In genomic region chr4:134157558-134157957, GRCm38 (mm10) we compare ENCODE assay signal across 35 mouse cellular contexts. TPM values are rescaled to one million over a fixed set of nuclear protein-coding genes. Genes with fewer than 3 reads are reported as not detected.
A peak's percentile ranks its signal among the peaks of the same experiment; 100 is the strongest.
DNase-seq lines count a peak whose midpoint lies in the region; ATAC-seq and TF ChIP-seq lines count a peak whose summit lies in the region.
"Had no signal": no experiment of that assay in that cellular context is flagged by ENCODE, and none has a peak within 500 bp of the region (broad histone marks: within the 10 kb centered on the region; RNA-seq: fewer than 3 reads in every experiment).

No protein-coding gene starts in this region.

- H3K4me3 ChIP-seq in gastrocnemius, adult 2 months: no peak overlapping the region; the same call in 1 of the 2 replicates
- H3K4me3 ChIP-seq in heart, embryonic 15.5 days: no peak overlapping the region
- H3K4me3 ChIP-seq in heart, embryonic 11.5 days (ENCODE audit: low read depth, low read length): no peak overlapping the region
- no peak overlapping the region for H3K4me3 ChIP-seq in spleen, adult 2 months (ENCODE audit: extremely low read depth, insufficient read depth, insufficient read length)
- no peak overlapping the region for H3K4me3 ChIP-seq in hindbrain, embryonic 11.5 days (ENCODE audit: low read depth, low read length)
- H3K4me3 ChIP-seq: forebrain, embryonic 13.5 days; hindbrain, embryonic 12.5 days; liver, embryonic 15.5 days; stomach, embryonic 15.5 days had no signal

- no peak for DNase-seq in gastrocnemius, adult 2 months
- no peak for DNase-seq in gastrocnemius, postnatal 25 days
- DNase-seq in spleen, adult 2 months (ENCODE audit: low read depth in 1 of 2, low spot score in 2 of 2): no peak
- DNase-seq in spleen, adult 18-20 months: no peak
- DNase-seq in hindbrain, embryonic 11.5 days (ENCODE audit: low spot score): no peak
- DNase-seq in Muller cell, postnatal 12 days (ENCODE audit: inconsistent ontology term): no peak
- DNase-seq: adrenal gland, postnatal 14 days; cerebellum, adult 11-12 months; cerebellum, adult 9-11 months; gastrocnemius, postnatal 14 days; kidney, adult 8-10 months; liver; lung, embryonic 14.5 days; lung, postnatal 14 days; midbrain, embryonic 14.5 days; right cerebral cortex, adult 18-20 months; thymus, postnatal 14 days had no signal

- 68% methylated on average over 2 of the region's 2 CpGs for WGBS in heart, embryonic 15.5 days
- 65% methylated on average over 2 of the region's 2 CpGs for WGBS in heart, embryonic 11.5 days (ENCODE audit: insufficient replicate concordance)
- 91% methylated on average over 2 of the region's 2 CpGs for WGBS in spleen, adult 2 months
- WGBS in hindbrain, embryonic 11.5 days: 91% methylated on average over 2 of the region's 2 CpGs

- peaks cover 12% of the 10 kb centered on the region; the same call in 1 of the 2 replicates for H3K36me3 ChIP-seq in heart, embryonic 15.5 days
- 0 out of 2 replicates have a peak, but pooled peaks cover 6% of the 10 kb centered on the region for H3K36me3 ChIP-seq in heart, embryonic 11.5 days (ENCODE audit: control insufficient read depth, insufficient read depth, low read length)
- no peaks in the 10 kb centered on the region for H3K36me3 ChIP-seq in spleen, adult 2 months (ENCODE audit: control insufficient read depth, insufficient read depth, low read length)
- H3K36me3 ChIP-seq in hindbrain, embryonic 11.5 days (ENCODE audit: control insufficient read depth, insufficient read depth, low read length): peaks cover 6% of the 10 kb centered on the region; the same call in 1 of the 2 replicates
- H3K36me3 ChIP-seq: stomach, embryonic 15.5 days had no signal

- ATAC-seq in heart, embryonic 15.5 days (replicated peaks; ENCODE audit: insufficient number of reproducible peaks, insufficient read depth, low FRiP score, low read depth): no peak
- no peak for ATAC-seq in heart, embryonic 11.5 days (replicated peaks; ENCODE audit: insufficient number of reproducible peaks, low FRiP score, low TSS enrichment)
- ATAC-seq in hindbrain, embryonic 11.5 days (ENCODE audit: low FRiP score): no peak
- ATAC-seq: forebrain, embryonic 13.5 days; intestine, embryonic 16.5 days had no signal

- intact Hi-C loops in gastrocnemius, adult 2 months (cut with DNase I): no loop called here

- H3K27me3 ChIP-seq in heart, embryonic 15.5 days: no peaks in the 10 kb centered on the region
- H3K27me3 ChIP-seq in heart, embryonic 11.5 days (ENCODE audit: control insufficient read depth, insufficient read depth, low read length): no peaks in the 10 kb centered on the region
- no peaks in the 10 kb centered on the region for H3K27me3 ChIP-seq in spleen, adult 2 months (ENCODE audit: control insufficient read depth, insufficient read depth, low read length)
- H3K27me3 ChIP-seq in hindbrain, embryonic 11.5 days (ENCODE audit: control insufficient read depth, insufficient read depth, low read length): no peaks in the 10 kb centered on the region
- H3K27me3 ChIP-seq: forebrain, embryonic 13.5 days; hindbrain, embryonic 12.5 days; liver, embryonic 15.5 days; stomach, embryonic 15.5 days had no signal

- H3K4me2 ChIP-seq in heart, embryonic 15.5 days: no peak overlapping the region
- H3K4me2 ChIP-seq in heart, embryonic 11.5 days: no peak overlapping the region
- H3K4me2 ChIP-seq in hindbrain, embryonic 11.5 days (replicated peaks; ENCODE audit: low read depth, low read length): no peak overlapping the region
- H3K4me2 ChIP-seq: forebrain, embryonic 13.5 days; hindbrain, embryonic 12.5 days; liver, embryonic 15.5 days; lung, embryonic 14.5 days; stomach, embryonic 15.5 days had no signal

- TF ChIP-seq CTCF in gastrocnemius, adult 2 months (IDR thresholded peaks at IDR 0.05): no peak
- TF ChIP-seq CTCF in spleen, adult 2 months (IDR thresholded peaks at IDR 0.05; ENCODE audit: extremely low read depth, insufficient read depth, insufficient read length, insufficient replicate concordance): no peak

- no peak for TF ChIP-seq POLR2A in spleen, adult 2 months (IDR thresholded peaks at IDR 0.05; ENCODE audit: low read depth, low read length)

- H3K9me3 ChIP-seq in heart, embryonic 15.5 days (replicated peaks): no peaks in the 10 kb centered on the region
- no peaks in the 10 kb centered on the region for H3K9me3 ChIP-seq in heart, embryonic 11.5 days (replicated peaks; ENCODE audit: control insufficient read depth, low read length)
- no peaks in the 10 kb centered on the region for H3K9me3 ChIP-seq in hindbrain, embryonic 11.5 days (ENCODE audit: control insufficient read depth, low read length)
- H3K9me3 ChIP-seq: forebrain, embryonic 13.5 days; hindbrain, embryonic 12.5 days; liver, embryonic 15.5 days; stomach, embryonic 15.5 days had no signal

- H3K4me1 ChIP-seq in heart, embryonic 15.5 days (replicated peaks): peaks cover 22% of the 10 kb centered on the region
- H3K4me1 ChIP-seq in heart, embryonic 11.5 days (ENCODE audit: control insufficient read depth, insufficient read depth, low read length): peaks cover 8% of the 10 kb centered on the region; the same call in 1 of the 2 replicates
- H3K4me1 ChIP-seq in spleen, adult 2 months (ENCODE audit: control insufficient read depth, insufficient read depth, insufficient read length): peaks cover 12% of the 10 kb centered on the region
- H3K4me1 ChIP-seq in hindbrain, embryonic 11.5 days (replicated peaks; ENCODE audit: control insufficient read depth, insufficient read depth, low read length): no peaks in the 10 kb centered on the region
- H3K4me1 ChIP-seq: forebrain, embryonic 13.5 days; hindbrain, embryonic 12.5 days had no signal

- H3K9ac ChIP-seq in heart, embryonic 15.5 days: no peak overlapping the region
- no peak overlapping the region for H3K9ac ChIP-seq in heart, embryonic 11.5 days (ENCODE audit: low read depth, low read length)
- no peak overlapping the region for H3K9ac ChIP-seq in hindbrain, embryonic 11.5 days (ENCODE audit: low read depth, low read length)
- H3K9ac ChIP-seq: forebrain, embryonic 13.5 days; hindbrain, embryonic 12.5 days; liver, embryonic 15.5 days; lung, embryonic 14.5 days; stomach, embryonic 15.5 days had no signal

- peak overlapping the region; percentile 92 for H3K27ac ChIP-seq in gastrocnemius, adult 2 months
- H3K27ac ChIP-seq in heart, embryonic 15.5 days: peak overlapping the region; percentile 79; the same call in 1 of the 2 replicates
- H3K27ac ChIP-seq in heart, embryonic 11.5 days (ENCODE audit: low read depth, low read length): no peak overlapping the region
- peak overlapping the region; percentile 3; the same call in 1 of the 2 replicates for H3K27ac ChIP-seq in spleen, adult 2 months (ENCODE audit: insufficient read depth, low read length)
- H3K27ac ChIP-seq in hindbrain, embryonic 11.5 days (ENCODE audit: low read depth, low read length): no peak overlapping the region
- H3K27ac ChIP-seq: forebrain, embryonic 13.5 days; hindbrain, embryonic 12.5 days; kidney, postnatal 0 days; liver, embryonic 15.5 days; stomach, embryonic 15.5 days had no signal

RNA-seq across cellular contexts. Expression of gene Sh3bgrl3, which starts 29.0 kb away (rescaled TPM):
- total RNA-seq in gastrocnemius, adult 2 months (2021): 10 to 100 TPM; 12.2 to 27.1 TPM
- 10 to 100 TPM; 19.1 to 26.6 TPM for total RNA-seq in gastrocnemius, postnatal 25 days (2021)
- 174 and 239 TPM in 2 replicates for polyA plus RNA-seq in heart, embryonic 15.5 days (2015; fragmentation: Nextera tagmentation; extraction: Ambion mirVana)
- polyA plus RNA-seq in heart, embryonic 11.5 days (2014; fragmentation: Nextera tagmentation; extraction: Ambion mirVana): 179 and 220 TPM in 2 replicates
- 1,465 and 2,211 TPM in 2 replicates for polyA plus RNA-seq in spleen, adult 2 months (2012; rRNA removed)
- 337 and 396 TPM in 2 replicates for polyA plus RNA-seq in hindbrain, embryonic 11.5 days (2014; fragmentation: Nextera tagmentation; extraction: Ambion mirVana)

RNA-seq across cellular contexts. Expression of gene Cep85, which starts 29.4 kb away (rescaled TPM):
- 10 to 100 TPM; 60.1 to 73.8 TPM for total RNA-seq in gastrocnemius, adult 2 months (2021)
- total RNA-seq in gastrocnemius, postnatal 25 days (2021): 10 to 100 TPM; 38.9 to 63.2 TPM
- 38.2 and 42.0 TPM in 2 replicates for polyA plus RNA-seq in heart, embryonic 15.5 days (2015; fragmentation: Nextera tagmentation; extraction: Ambion mirVana)
- polyA plus RNA-seq in heart, embryonic 11.5 days (2014; fragmentation: Nextera tagmentation; extraction: Ambion mirVana): 23.1 and 27.9 TPM in 2 replicates
- 15.2 and 20.8 TPM in 2 replicates for polyA plus RNA-seq in spleen, adult 2 months (2012; rRNA removed)
- polyA plus RNA-seq in hindbrain, embryonic 11.5 days (2014; fragmentation: Nextera tagmentation; extraction: Ambion mirVana): 27.8 and 27.9 TPM in 2 replicates

RNA-seq across cellular contexts. Expression of gene Gm7534, which starts 45.2 kb away (rescaled TPM):
- total RNA-seq in gastrocnemius, adult 2 months (2021): not detected
- total RNA-seq in gastrocnemius, postnatal 25 days (2021): not detected
- polyA plus RNA-seq in heart, embryonic 15.5 days (2015; fragmentation: Nextera tagmentation; extraction: Ambion mirVana): not detected in 2 replicates
- polyA plus RNA-seq in heart, embryonic 11.5 days (2014; fragmentation: Nextera tagmentation; extraction: Ambion mirVana): not detected in 2 replicates
- polyA plus RNA-seq in spleen, adult 2 months (2012; rRNA removed): not detected in 2 replicates
- polyA plus RNA-seq in hindbrain, embryonic 11.5 days (2014; fragmentation: Nextera tagmentation; extraction: Ambion mirVana): 0.06 TPM in 1 of 2 replicates, not detected in the other
- total RNA-seq: adrenal gland, postnatal 14 days; gastrocnemius, postnatal 14 days; layer of hippocampus, postnatal 10 days; left cerebral cortex, adult 18-20 months; left cerebral cortex, postnatal 14 days; MEL; monocyte, adult 5-6 weeks had no signal
- polyA plus RNA-seq: forebrain, embryonic 13.5 days; heart, embryonic 14.5 days; hindbrain, embryonic 12.5 days; intestine, embryonic 16.5 days; large intestine, adult 2 months; limb, embryonic 11.5 days; liver, embryonic 15.5 days; lung, embryonic 14.5 days; midbrain, embryonic 14.5 days; neural tube, embryonic 14.5 days; stomach, embryonic 15.5 days; urinary bladder, adult 2 months had no signal

RNA-seq across cellular contexts. Expression of gene Ubxn11, which starts 55.2 kb away (rescaled TPM):
- total RNA-seq in gastrocnemius, adult 2 months (2021): 1 to 10 TPM in 1 of 2 experiments, under 1 TPM in 1; 0.71 to 1.9 TPM
- total RNA-seq in gastrocnemius, postnatal 25 days (2021): 1 to 10 TPM; 1.0 to 1.3 TPM
- 1.8 and 3.9 TPM in 2 replicates for polyA plus RNA-seq in heart, embryonic 15.5 days (2015; fragmentation: Nextera tagmentation; extraction: Ambion mirVana)
- polyA plus RNA-seq in heart, embryonic 11.5 days (2014; fragmentation: Nextera tagmentation; extraction: Ambion mirVana): 2.0 and 3.2 TPM in 2 replicates
- polyA plus RNA-seq in spleen, adult 2 months (2012; rRNA removed): 33.7 and 43.0 TPM in 2 replicates
- polyA plus RNA-seq in hindbrain, embryonic 11.5 days (2014; fragmentation: Nextera tagmentation; extraction: Ambion mirVana): 5.7 and 5.8 TPM in 2 replicates

Comparison
In these comparisons a context has a peak if more than half of its experiments do, and no peak if none do; other contexts are left out.
1. H3K27ac ChIP-seq: peak in gastrocnemius, adult 2 months (single experiment), heart, embryonic 15.5 days (single experiment) and spleen, adult 2 months (single experiment); none in heart, embryonic 11.5 days (single experiment) and hindbrain, embryonic 11.5 days (single experiment).